Mouse (Mus musculus) small intestine, adult 2 months (tissue): Measurements from ENCODE around the gene Elane.

Experiments
- CTCF ChIP-seq: fragments of 200-500 bp; IDR thresholded peaks from 2 replicates; pipeline ENCODE4 v1.5.1; 2012; ENCODE audit warnings: low read depth, mild to moderate bottlenecking, control low read depth, inconsistent platforms, low read length, moderate library complexity, mixed read lengths; ENCODE audit not compliant: insufficient replicate concordance, insufficient read length; ENCODE audit errors: extremely low read depth
- POLR2A ChIP-seq: fragments of 200-500 bp; IDR thresholded peaks from 2 replicates; pipeline ENCODE4 v1.6.1; 2012; ENCODE audit warnings: low read depth, mild to moderate bottlenecking, control low read depth, inconsistent platforms, low read length, moderate library complexity

- no peak for TF ChIP-seq POLR2A
- TF ChIP-seq CTCF: no peak
Measured at GRCm38 (mm10) chr10:79857894-79858293, 28.2 kb upstream of the Elane start.
